Mouse (Mus musculus) spleen, embryonic (tissue): ENCODE measurements around the gene Rhoj.
"Not testable (repeated sequence)": the region's sequence is repeated elsewhere in the genome, so short reads cannot be mapped to it uniquely, and the experiment has no call there.

Experiments
- CTCF ChIA-PET: fragments of 350-600 bp; sonication (Branson Sonifier 250); formaldehyde crosslinking; loops from one replicate; lab custom pipeline; 2022; lab: Charles Lee

Gene Rhoj

GRCm38 (mm10) chr12:75349537-75349936 is 41.4 kb downstream of the Rhoj start:
- CTCF ChIA-PET: not testable (repeated sequence)

- CTCF ChIA-PET: no interaction called here
Measured at GRCm38 (mm10) chr12:75350750-75351149, 42.6 kb downstream of the Rhoj start.

- CTCF ChIA-PET: no interaction called here
Measured at GRCm38 (mm10) chr12:75351846-75352245, 43.7 kb downstream of the Rhoj start.

- CTCF ChIA-PET: no interaction called here
Measured at GRCm38 (mm10) chr12:75352410-75352809, 44.3 kb downstream of the Rhoj start.

GRCm38 (mm10) chr12:75354354-75354753 is 46.2 kb downstream of the Rhoj start:
- CTCF ChIA-PET: no interaction called here

- CTCF ChIA-PET: interaction anchor here (0.7 kb wide), 1 partner anchor 52 kb away, joined by 3 read pairs; no protein-coding TSS in a partner anchor
Measured at GRCm38 (mm10) chr12:75357781-75358180, 49.7 kb downstream of the Rhoj start.

- CTCF ChIA-PET: no interaction called here
Measured at GRCm38 (mm10) chr12:75358714-75359113, 50.6 kb downstream of the Rhoj start.

GRCm38 (mm10) chr12:75359500-75359899 is 51.4 kb downstream of the Rhoj start:
- CTCF ChIA-PET: no interaction called here

- CTCF ChIA-PET: no interaction called here
Measured at GRCm38 (mm10) chr12:75359921-75360482, 51.9 kb downstream of the Rhoj start.

- CTCF ChIA-PET: no interaction called here
Measured at GRCm38 (mm10) chr12:75362456-75362855, 54.3 kb downstream of the Rhoj start.

GRCm38 (mm10) chr12:75364416-75364815 is 56.3 kb downstream of the Rhoj start:
- CTCF ChIA-PET: no interaction called here

GRCm38 (mm10) chr12:75365621-75366124 is 57.6 kb downstream of the Rhoj start:
- CTCF ChIA-PET: no interaction called here

GRCm38 (mm10) chr12:75367371-75367770 is 59.2 kb downstream of the Rhoj start:
- CTCF ChIA-PET: no interaction called here

GRCm38 (mm10) chr12:75368527-75368926 is 60.4 kb downstream of the Rhoj start:
- CTCF ChIA-PET: no interaction called here

GRCm38 (mm10) chr12:75369418-75369851 is 61.3 kb downstream of the Rhoj start:
- CTCF ChIA-PET: no interaction called here

- CTCF ChIA-PET: no interaction called here
Measured at GRCm38 (mm10) chr12:75374437-75374836, 66.3 kb downstream of the Rhoj start.

- CTCF ChIA-PET: no interaction called here
Measured at GRCm38 (mm10) chr12:75375060-75375459, 66.9 kb downstream of the Rhoj start.

- CTCF ChIA-PET: no interaction called here
Measured at GRCm38 (mm10) chr12:75376126-75376525, 68.0 kb downstream of the Rhoj start.

- CTCF ChIA-PET: no interaction called here
Measured at GRCm38 (mm10) chr12:75386731-75387130, 78.6 kb downstream of the Rhoj start.

GRCm38 (mm10) chr12:75387156-75387555 is 79.0 kb downstream of the Rhoj start:
- CTCF ChIA-PET: interaction anchor here (0.9 kb wide), 1 partner anchor 1070 kb away, joined by 3 read pairs; no protein-coding TSS in a partner anchor

- CTCF ChIA-PET: interaction anchor here (0.9 kb wide), 1 partner anchor 1071 kb away, joined by 3 read pairs; no protein-coding TSS in a partner anchor
Measured at GRCm38 (mm10) chr12:75387846-75388245, 79.7 kb downstream of the Rhoj start.

- CTCF ChIA-PET: no interaction called here
Measured at GRCm38 (mm10) chr12:75388521-75388920, 80.4 kb downstream of the Rhoj start.

GRCm38 (mm10) chr12:75389308-75390135 is 81.4 kb downstream of the Rhoj start:
- CTCF ChIA-PET: no interaction called here
